Mouse (Mus musculus) stomach, postnatal 0 days (tissue): ENCODE data around the gene P4ha2. TPM values are rescaled to one million over a fixed set of nuclear protein-coding genes. Genes with fewer than 3 reads are reported as not detected.

Experiments
- ATAC-seq: fragments of 200-750 bp; cut with Nextera tagmentation; 2 replicates; pipeline ENCODE4 v1.8.0; 2017; ENCODE audit not compliant: low FRiP score, low TSS enrichment
- DNase-seq: peaks from one replicate; pipeline ENCODE4 v3.0.0-alpha.2; 2016; ENCODE audit warnings: low spot score
- H3K27ac ChIP-seq: fragments of 300-500 bp; sonication (generic); replicated peaks from 2 replicates; pipeline ENCODE4 v1.5.1; 2014; ENCODE audit warnings: mild to moderate bottlenecking, control low read depth
- H3K27me3 ChIP-seq: fragments of 300-500 bp; sonication (generic); 2 replicates; pipeline ENCODE4 v1.6.1; 2014; ENCODE audit warnings: low read length; ENCODE audit not compliant: control insufficient read depth, insufficient read depth
- H3K36me3 ChIP-seq: fragments of 300-500 bp; sonication (generic); 2 replicates; pipeline ENCODE4 v1.6.1; 2014; ENCODE audit warnings: low read length, mixed read lengths; ENCODE audit not compliant: control insufficient read depth, insufficient read depth
- H3K4me1 ChIP-seq: fragments of 300-500 bp; sonication (generic); replicated peaks from 2 replicates; pipeline ENCODE4 v1.6.1; 2014; ENCODE audit warnings: antibody characterized with exemption; ENCODE audit not compliant: control insufficient read depth, insufficient read depth
- H3K4me2 ChIP-seq: fragments of 300-500 bp; sonication (generic); replicated peaks from 2 replicates; pipeline ENCODE4 v1.6.1; 2014; ENCODE audit warnings: low read depth, mild to moderate bottlenecking, control low read depth, moderate library complexity
- H3K4me3 ChIP-seq: fragments of 300-500 bp; sonication (generic); 2 replicates; pipeline ENCODE4 v1.5.1; 2014; ENCODE audit warnings: low read depth, low read length, control low read depth
- H3K9ac ChIP-seq: fragments of 300-500 bp; sonication (generic); 2 replicates; pipeline ENCODE4 v1.6.1; 2014; ENCODE audit warnings: mild to moderate bottlenecking, low read length, control low read depth, mixed read lengths
- H3K9me3 ChIP-seq: fragments of 300-500 bp; sonication (generic); 2 replicates; pipeline ENCODE4 v1.6.1; 2016; ENCODE audit warnings: low read length; ENCODE audit not compliant: control insufficient read depth
- CTCF ChIP-seq: IDR thresholded peaks from 2 replicates; pipeline ENCODE4 v1.5.1; 2016; ENCODE audit warnings: antibody characterized with exemption, low read depth, mild to moderate bottlenecking, moderate library complexity
- EP300 ChIP-seq: optimal IDR thresholded peaks from 2 replicates; pipeline ENCODE3; 2016; ENCODE audit warnings: antibody characterized with exemption
- WGBS: fragments of 180-500 bp; shearing (Covaris S2); extraction: QIAGEN DNeasy Blood & Tissue Kit; methylation state at CpG from one replicate; pipeline ENCODE4 v1.1.7; 2014; 5-methylcytosine and 5-hydroxymethylcytosine counted together
- polyA plus RNA-seq: library from polyadenylated mRNA; unstranded; fragments of >200 nt; fragmentation: Nextera tagmentation; extraction: Ambion mirVana; gene quantifications from 2 replicates; pipeline ENCODE4 v1.2.1, GENCODE M21; 2015

P4ha2 gene
- polyA plus RNA-seq, 1 experiment from 2014 or later = 30.2 TPM

DNA sequence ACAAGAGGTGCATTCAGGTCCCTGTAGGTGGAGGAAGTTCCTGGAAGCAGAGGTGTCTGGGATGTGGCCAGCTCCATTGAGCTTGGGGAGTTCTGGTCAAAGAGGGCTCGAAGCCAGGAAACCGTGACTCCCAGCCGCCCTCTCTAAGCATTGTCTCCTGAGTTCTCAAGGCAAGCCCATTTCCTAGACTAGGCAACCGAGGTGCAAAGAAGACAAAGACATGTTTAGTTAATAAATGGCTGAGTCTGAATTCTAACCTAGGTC is 34.0 kb upstream of the P4ha2 start:
- Histone ChIP-seq H3K9me3 (no peaks in the 10 kb centered on the region), H3K4me2 (no peak overlapping the region), H3K27me3 (no peaks in the 10 kb centered on the region), H3K36me3 (no peaks in the 10 kb centered on the region), H3K9ac (no peak overlapping the region), H3K27ac (no peak overlapping the region), H3K4me1 (peaks cover 5% of the 10 kb centered on the region), H3K4me3 (no peak overlapping the region)
- no peak for DNase-seq
- TF ChIP-seq CTCF (no peak), EP300 (no peak)
- WGBS = 62% methylated on average over 4 of the region's 4 CpGs
- ATAC-seq = no peak

- WGBS = 54% methylated on average over 5 of the region's 5 CpGs
- H3K27me3 ChIP-seq = no peaks in the 10 kb centered on the region
- H3K27ac ChIP-seq = peak overlapping the region; percentile 88
- ATAC-seq = no peak
- no peak for TF ChIP-seq EP300
- TF ChIP-seq CTCF = no peak
- H3K36me3 ChIP-seq = no peaks in the 10 kb centered on the region
- no peaks in the 10 kb centered on the region for H3K9me3 ChIP-seq
- peaks cover 5% of the 10 kb centered on the region for H3K4me1 ChIP-seq
- H3K4me2 ChIP-seq = peak overlapping the region; percentile 84
- peak overlapping the region; percentile 31; the same call in 1 of the 2 replicates for H3K9ac ChIP-seq
- DNase-seq = no peak
- H3K4me3 ChIP-seq = no peak overlapping the region
Measured at GRCm38 (mm10) chr11:54066400-54066799, 33.5 kb upstream of the P4ha2 start.

DNA sequence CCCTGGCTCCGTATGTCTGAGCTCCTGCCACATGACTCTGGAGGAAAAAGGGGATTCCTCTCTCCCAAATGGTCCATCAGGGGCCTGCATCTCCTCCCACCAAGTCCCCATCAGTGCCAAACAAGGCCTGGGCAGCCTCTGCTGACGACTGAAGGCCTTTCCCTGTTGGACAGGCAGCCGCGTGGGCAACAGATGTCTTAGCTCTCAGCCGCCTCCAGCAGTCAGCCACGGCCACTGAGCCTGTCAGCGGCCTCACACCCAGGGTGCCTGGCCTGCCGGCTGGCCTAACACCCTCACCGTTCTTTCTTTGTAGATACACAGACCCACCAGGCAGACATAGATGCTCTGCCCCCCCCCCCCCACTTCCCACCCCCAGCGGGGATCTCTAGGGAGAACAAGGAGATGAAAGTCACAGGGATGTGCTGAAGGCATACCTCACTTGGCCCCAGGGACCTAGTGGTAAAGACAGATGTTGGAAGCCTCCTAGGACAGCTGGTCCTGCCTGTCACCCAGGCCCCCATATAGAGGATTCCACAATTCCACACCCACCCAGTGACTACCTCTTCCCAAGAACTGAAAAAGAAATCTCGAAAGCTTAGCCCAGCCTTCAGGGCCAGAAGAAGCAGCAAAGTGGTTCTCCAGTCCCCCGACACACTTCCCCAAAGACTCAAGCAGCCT is 32.4 kb upstream of the P4ha2 start:
- peak overlapping the region; percentile 88 for H3K27ac ChIP-seq
- TF ChIP-seq EP300 = no peak
- no peak for TF ChIP-seq CTCF
- peak overlapping the region; percentile 78 for H3K9ac ChIP-seq
- WGBS = 33% methylated on average over 12 of the region's 12 CpGs
- no peaks in the 10 kb centered on the region for H3K36me3 ChIP-seq
- peak overlapping the region; percentile 57 for H3K4me3 ChIP-seq
- no peaks in the 10 kb centered on the region for H3K27me3 ChIP-seq
- peak overlapping the region; percentile 84 for H3K4me2 ChIP-seq
- ATAC-seq (peak; percentile 28; the same call in 1 of the 2 replicates), DNase-seq (no peak)
- peaks cover 10% of the 10 kb centered on the region for H3K4me1 ChIP-seq
- H3K9me3 ChIP-seq = no peaks in the 10 kb centered on the region

DNA sequence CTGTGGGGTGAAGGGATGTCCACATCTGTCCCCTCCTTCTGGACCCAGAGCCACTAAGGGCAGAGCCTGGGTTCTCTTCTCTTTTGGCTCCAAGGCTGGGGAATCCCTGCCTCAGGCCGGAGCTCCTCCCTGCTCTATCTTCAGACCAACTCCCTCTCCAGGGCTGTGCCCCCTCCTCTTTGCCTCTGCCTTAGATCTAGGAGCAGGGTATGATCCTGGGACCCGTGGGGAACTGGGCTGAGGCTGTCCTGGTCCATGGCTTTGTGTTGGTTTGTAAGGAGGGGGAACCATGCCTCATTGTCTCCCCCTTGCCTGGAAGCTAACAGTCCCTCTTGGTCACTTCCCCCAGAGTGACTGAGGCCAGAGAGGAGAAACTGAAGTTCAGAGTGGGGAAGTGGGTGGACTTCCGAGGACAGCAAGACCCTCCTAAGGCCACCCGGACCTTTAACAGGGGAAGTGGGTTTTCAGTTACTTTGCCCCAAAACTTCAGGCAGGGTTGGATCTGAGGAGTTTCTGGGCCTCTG is 31.8 kb upstream of the P4ha2 start:
- 28% methylated on average over 4 of the region's 4 CpGs for WGBS
- no peaks in the 10 kb centered on the region for H3K36me3 ChIP-seq
- no peak for DNase-seq
- peak overlapping the region; percentile 88 for H3K27ac ChIP-seq
- ATAC-seq = no peak
- peak overlapping the region; percentile 84 for H3K4me2 ChIP-seq
- TF ChIP-seq CTCF = no peak
- TF ChIP-seq EP300 = no peak
- peak overlapping the region; percentile 78 for H3K9ac ChIP-seq
- H3K27me3 ChIP-seq = no peaks in the 10 kb centered on the region
- no peaks in the 10 kb centered on the region for H3K9me3 ChIP-seq
- H3K4me3 ChIP-seq = peak overlapping the region; percentile 57
- H3K4me1 ChIP-seq = peaks cover 13% of the 10 kb centered on the region

DNA sequence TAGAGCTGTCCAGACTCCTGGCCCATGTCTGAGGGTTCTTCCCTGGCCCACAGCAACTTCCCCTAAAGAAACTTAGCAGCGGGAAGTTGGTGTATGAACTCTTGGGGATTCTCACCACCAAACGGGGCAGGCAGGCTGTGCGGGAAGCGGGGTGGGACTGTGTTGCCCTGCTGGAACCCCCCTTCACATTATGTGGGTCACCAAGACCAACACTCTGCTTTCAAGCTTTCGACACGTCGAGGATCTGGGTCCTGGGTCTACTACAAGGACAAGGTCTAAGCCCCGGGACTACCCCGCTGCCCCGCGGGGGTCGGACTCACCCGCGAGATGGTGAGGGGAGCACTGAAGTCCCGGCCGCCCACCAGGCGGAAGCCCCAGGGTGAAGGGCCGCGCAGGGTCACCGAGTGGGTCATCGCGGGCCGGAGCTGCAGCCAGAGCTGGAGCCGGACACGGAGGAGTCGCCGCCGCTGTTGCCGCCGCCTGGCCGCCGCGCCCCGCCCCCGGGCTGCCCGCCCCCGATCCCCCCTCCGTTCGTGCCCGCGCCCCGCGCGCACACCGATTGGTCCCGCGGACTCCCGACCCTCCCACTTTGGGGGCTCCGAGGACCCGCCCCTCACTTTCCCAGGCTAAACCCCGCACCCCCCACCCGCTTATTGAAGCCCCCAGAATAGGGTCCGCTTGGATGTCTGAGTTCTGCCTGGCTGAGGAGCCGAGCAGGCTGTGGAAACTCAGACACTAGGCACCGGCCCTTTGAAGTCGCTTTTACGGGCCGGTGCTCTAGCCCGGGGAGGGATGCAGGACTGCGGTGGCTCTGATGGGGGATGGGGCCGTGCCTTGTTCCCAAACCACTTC is 31.1 kb upstream of the P4ha2 start, which contains the start of gene Pdlim4:
Pdlim4 (minus strand) TSS at position 495 of the 852 bp plus-strand sequence.
- peaks cover 12% of the 10 kb centered on the region for H3K4me1 ChIP-seq
- ATAC-seq = peak; percentile 35; the same call in 1 of the 2 replicates
- TF ChIP-seq CTCF (no peak), EP300 (no peak)
- H3K27me3 ChIP-seq = no peaks in the 10 kb centered on the region
- DNase-seq = peak; percentile 56
- H3K4me3 ChIP-seq = peak within 1 kb of the TSS; percentile 57
- H3K9me3 ChIP-seq = no peaks in the 10 kb centered on the region
- WGBS = 3% methylated on average over 35 of the region's 61 CpGs
- no peaks in the 10 kb centered on the region for H3K36me3 ChIP-seq
- peak within 1 kb of the TSS; percentile 84 for H3K4me2 ChIP-seq
- peak within 1 kb of the TSS; percentile 88 for H3K27ac ChIP-seq
- H3K9ac ChIP-seq = peak within 1 kb of the TSS; percentile 78
